Mouse (Mus musculus) cerebellum, adult 2 months (tissue): ENCODE data around the gene Clasrp. TPM values are rescaled to one million over a fixed set of nuclear protein-coding genes. Genes with fewer than 3 reads are reported as not detected.

Source experiments
- DNase-seq, 2 experiments: peaks; one replicate each; pipeline ENCODE4 v3.0.0; 2021
- H3K27ac ChIP-seq: fragments of 200-500 bp; 2 replicates; pipeline ENCODE4 v1.5.1; 2012; ENCODE audit warnings: low read length, control low read depth, inconsistent platforms; ENCODE audit not compliant: insufficient read depth
- H3K27me3 ChIP-seq: fragments of 200-500 bp; 2 replicates; pipeline ENCODE4 v1.6.1; 2012; ENCODE audit warnings: inconsistent platforms, mild to moderate bottlenecking, low read length, moderate library complexity; ENCODE audit not compliant: control insufficient read depth, insufficient read depth
- H3K4me1 ChIP-seq: fragments of 200-500 bp; 2 replicates; pipeline ENCODE4 v1.6.1; 2011; ENCODE audit warnings: low read length; ENCODE audit not compliant: control insufficient read depth, insufficient read depth
- H3K4me3 ChIP-seq: fragments of 200-500 bp; replicated peaks from 2 replicates; pipeline ENCODE3; 2011; ENCODE audit warnings: mild to moderate bottlenecking, low read depth, low read length, control low read depth; ENCODE audit not compliant: insufficient read depth
- CTCF ChIP-seq: fragments of 200-500 bp; IDR thresholded peaks from 2 replicates; pipeline ENCODE4 v1.5.1; 2011; ENCODE audit warnings: low read depth, mild to moderate bottlenecking, control low read depth, low read length, moderate library complexity, borderline replicate concordance; ENCODE audit not compliant: insufficient read depth
- POLR2A ChIP-seq: fragments of 200-500 bp; IDR thresholded peaks from 2 replicates; pipeline ENCODE4 v1.6.1; 2011; ENCODE audit warnings: low read length, control low read depth, borderline replicate concordance; ENCODE audit not compliant: insufficient read depth
- WGBS: fragments of 180-500 bp; shearing (Covaris S2); methylation state at CpG from one replicate; pipeline ENCODE4 v1.1.7; 2018; 5-methylcytosine and 5-hydroxymethylcytosine counted together
- polyA plus RNA-seq: library from polyadenylated mRNA; depleted of rRNA; stranded (reverse); fragments of >200 nt; gene quantifications from 2 replicates; pipeline ENCODE4 v1.2.3, GENCODE M21; 2012; rRNA removed

Clasrp gene
- polyA plus RNA-seq, 1 experiment, result 151 TPM

DNA sequence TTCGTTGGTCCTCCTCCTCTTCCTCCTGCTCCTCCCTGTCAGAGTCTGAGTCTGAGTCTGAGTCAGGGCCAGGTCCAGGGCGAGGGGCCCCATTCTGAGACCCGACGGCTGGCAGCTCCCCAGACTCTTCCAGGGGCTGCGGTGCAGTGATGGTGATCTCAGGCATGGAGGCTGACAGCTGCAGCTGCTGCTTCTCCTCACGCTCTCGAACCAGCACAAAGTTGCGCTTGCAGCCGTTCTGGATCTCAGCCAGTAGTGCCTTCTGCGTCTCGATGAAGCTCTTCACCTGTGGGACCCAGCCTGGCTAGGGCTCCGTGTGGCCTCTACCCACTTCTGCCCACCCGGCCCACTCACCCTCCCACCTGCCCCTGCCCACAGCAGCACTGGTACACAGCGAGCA, 72.0 kb downstream of the Clasrp start:
- no peak overlapping the region for H3K27ac ChIP-seq
- H3K27me3 ChIP-seq, result no peaks in the 10 kb centered on the region
- DNase-seq, result no peak
- 34% methylated on average over 14 of the region's 14 CpGs for WGBS
- H3K4me3 ChIP-seq, result no peak overlapping the region
- TF ChIP-seq POLR2A (no peak), CTCF (no peak)
- peaks cover 20% of the 10 kb centered on the region for H3K4me1 ChIP-seq

DNA sequence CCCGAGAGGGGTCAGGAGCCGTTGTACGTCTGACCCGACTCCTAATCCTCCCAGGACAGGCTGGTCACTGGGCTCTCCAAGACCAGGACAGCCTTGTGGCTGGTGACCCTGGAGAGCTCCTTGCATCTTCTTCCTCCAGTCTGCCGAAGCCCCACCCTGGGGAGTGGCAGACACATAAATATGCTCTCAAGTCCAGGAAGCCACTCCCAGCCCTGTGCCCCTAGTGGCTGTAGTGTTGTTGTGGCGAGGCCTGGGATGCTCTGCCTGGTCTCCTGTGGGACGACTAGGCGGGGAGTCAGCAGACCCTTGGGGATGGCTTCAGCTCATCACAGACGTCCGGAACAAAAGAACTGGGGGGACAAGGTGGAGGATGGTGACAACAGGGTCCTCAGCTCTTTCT, 73.2 kb downstream of the Clasrp start:
- WGBS, result 74% methylated on average over 10 of the region's 10 CpGs

More for the DNA sequence above, 73.2 kb downstream of the Clasrp start:
- H3K27ac ChIP-seq, result no peak overlapping the region
- no peak for TF ChIP-seq POLR2A
- H3K4me3 ChIP-seq, result no peak overlapping the region
- peaks cover 10% of the 10 kb centered on the region for H3K4me1 ChIP-seq
- no peaks in the 10 kb centered on the region for H3K27me3 ChIP-seq
- no peak for DNase-seq

Other genes starting within 250 kb of the Clasrp start
- 12.6 and 12.7 TPM in 2 replicates for gene Cd3eap, start 245.0 kb downstream of the Clasrp start, polyA plus RNA-seq
- 4.1 and 4.8 TPM in 2 replicates for gene Ppp1r13l, start 244.7 kb downstream of the Clasrp start, polyA plus RNA-seq
- gene Ercc2, start 222.5 kb downstream of the Clasrp start, polyA plus RNA-seq, result 45.0 and 46.3 TPM in 2 replicates
- 1.7 and 2.1 TPM in 2 replicates for gene Klc3, start 200.4 kb downstream of the Clasrp start, polyA plus RNA-seq
- 0.08 and 0.11 TPM in 2 replicates for gene Ckm, start 199.7 kb downstream of the Clasrp start, polyA plus RNA-seq
- 50.3 and 52.8 TPM in 2 replicates for gene Mark4, start 145.7 kb downstream of the Clasrp start, polyA plus RNA-seq
- gene Exoc3l2, start 141.2 kb downstream of the Clasrp start, polyA plus RNA-seq, result 0.21 and 0.57 TPM in 2 replicates
- 8.6 and 9.2 TPM in 2 replicates for gene Bloc1s3, start 96.1 kb downstream of the Clasrp start, polyA plus RNA-seq
- 23.0 and 26.2 TPM in 2 replicates for gene Trappc6a, start 96.1 kb downstream of the Clasrp start, polyA plus RNA-seq
- 1.3 and 1.8 TPM in 2 replicates for gene Nkpd1, start 86.6 kb downstream of the Clasrp start, polyA plus RNA-seq
- gene Ppp1r37, start 41.4 kb downstream of the Clasrp start, polyA plus RNA-seq, result 134 and 136 TPM in 2 replicates
- gene Zfp296, start 27.2 kb downstream of the Clasrp start, polyA plus RNA-seq, result 3.4 and 4.0 TPM in 2 replicates
- 86.1 and 87.2 TPM in 2 replicates for gene Gemin7, start 26.9 kb downstream of the Clasrp start, polyA plus RNA-seq
- 4.7 and 5.8 TPM in 2 replicates for gene Relb, start 25.0 kb upstream of the Clasrp start, polyA plus RNA-seq
- 158 and 159 TPM in 2 replicates for gene Clptm1, start 60.5 kb upstream of the Clasrp start, polyA plus RNA-seq
- not detected in 2 replicates for gene Apoc2, start 73.5 kb upstream of the Clasrp start, polyA plus RNA-seq
- gene Gm44805, start 76.9 kb upstream of the Clasrp start, polyA plus RNA-seq, result not detected in 2 replicates
- not detected in 2 replicates for gene Apoc4, start 77.0 kb upstream of the Clasrp start, polyA plus RNA-seq
- 5.1 and 6.6 TPM in 2 replicates for gene Apoc1, start 88.2 kb upstream of the Clasrp start, polyA plus RNA-seq
- 2,800 and 2,936 TPM in 2 replicates for gene Apoe, start 94.7 kb upstream of the Clasrp start, polyA plus RNA-seq
- gene Tomm40, start 111.0 kb upstream of the Clasrp start, polyA plus RNA-seq, result 125 TPM in 2 replicates
- gene Nectin2, start 146.0 kb upstream of the Clasrp start, polyA plus RNA-seq, result 8.9 and 9.3 TPM in 2 replicates
- 24.7 and 25.3 TPM in 2 replicates for gene Bcam, start 166.5 kb upstream of the Clasrp start, polyA plus RNA-seq
- gene Cblc, start 192.3 kb upstream of the Clasrp start, polyA plus RNA-seq, result not detected in 2 replicates
- gene Bcl3, start 218.3 kb upstream of the Clasrp start, polyA plus RNA-seq, result 0.80 and 0.84 TPM in 2 replicates
- 6.9 and 8.2 TPM in 2 replicates for gene Gm19345, start 247.5 kb upstream of the Clasrp start, polyA plus RNA-seq